Mouse (Mus musculus): ENCODE measurements around the gene Rhot2.

- TF ChIP-seq GATA2 (IDR thresholded peaks at IDR 0.05; ENCODE audit: borderline replicate concordance, low read depth, low read length) (no peak), CTCF (IDR thresholded peaks at IDR 0.05; ENCODE audit: low read depth, low read length) (no peak), GATA1 (IDR thresholded peaks at IDR 0.05; ENCODE audit: borderline replicate concordance, low read length) (no peak), POLR2AphosphoS5 (IDR thresholded peaks at IDR 0.05; ENCODE audit: insufficient replicate concordance, low read depth, low read length) (no peak), TAL1 (conservative IDR thresholded peaks at IDR 0.05; ENCODE audit: low read depth, low read length) (no peak)
Measured at GRCm38 (mm10) chr17:25879750-25880149, 35.1 kb upstream of the Rhot2 start.
